10 mouse cellular contexts compared by ENCODE assay signal in genomic region chr13:111990913-111991534, GRCm38 (mm10).
A peak's percentile ranks its signal among the peaks of the same experiment; 100 is the strongest.
DNase-seq lines count a peak whose midpoint lies in the region; ATAC-seq and TF ChIP-seq lines count a peak whose summit lies in the region.
"Had no signal": no experiment of that assay in that cellular context is flagged by ENCODE, and none has a peak within 500 bp of the region (broad histone marks: within the 10 kb centered on the region; RNA-seq: fewer than 3 reads in every experiment).

No protein-coding gene starts in this region.

- peak overlapping the region; percentile 27 for H3K4me3 ChIP-seq in heart, embryonic 10.5 days
- no peak overlapping the region for H3K4me3 ChIP-seq in midbrain, embryonic 14.5 days (replicated peaks; ENCODE audit: low read depth, low read length)
- H3K4me3 ChIP-seq in midbrain, embryonic 11.5 days (ENCODE audit: low read depth, low read length), result no peak overlapping the region
- no peak overlapping the region for H3K4me3 ChIP-seq in hindbrain, postnatal 0 days (ENCODE audit: low read length)
- H3K4me3 ChIP-seq in stomach, postnatal 0 days (ENCODE audit: low read depth, low read length), result no peak overlapping the region
- H3K4me3 ChIP-seq: limb, embryonic 12.5 days; lung, embryonic 15.5 days had no signal

- peaks cover 13% of the 10 kb centered on the region for H3K4me1 ChIP-seq in heart, embryonic 10.5 days
- H3K4me1 ChIP-seq in midbrain, embryonic 14.5 days (ENCODE audit: control insufficient read depth, insufficient read depth, low read length), result no peaks in the 10 kb centered on the region
- 0 out of 2 replicates have a peak, but pooled peaks cover 2% of the 10 kb centered on the region for H3K4me1 ChIP-seq in midbrain, embryonic 11.5 days (ENCODE audit: control insufficient read depth, insufficient read depth, low read length)
- H3K4me1 ChIP-seq in hindbrain, postnatal 0 days (ENCODE audit: insufficient read depth, low read length), result 0 out of 2 replicates have a peak, but pooled peaks cover 4% of the 10 kb centered on the region
- H3K4me1 ChIP-seq in stomach, postnatal 0 days (replicated peaks; ENCODE audit: control insufficient read depth, insufficient read depth), result no peaks in the 10 kb centered on the region
- H3K4me1 ChIP-seq: limb, embryonic 12.5 days had no signal

- no peak for DNase-seq in heart, embryonic 10.5 days (ENCODE audit: low spot score)
- DNase-seq in heart, adult 8-10 months (ENCODE audit: low spot score), result no peak
- peak; percentile 51 for DNase-seq in midbrain, embryonic 14.5 days
- no peak for DNase-seq in midbrain, embryonic 11.5 days (ENCODE audit: low spot score, missing footprints)
- DNase-seq in hindbrain, postnatal 0 days (ENCODE audit: low spot score), result peak; percentile 29
- DNase-seq in stomach, postnatal 0 days (ENCODE audit: low spot score), result no peak
- no peak for DNase-seq in frontal cortex, postnatal 36 days (ENCODE audit: low spot score in 2 of 2)
- no peak for DNase-seq in kidney, postnatal 25 days

- H3K9me3 ChIP-seq in heart, embryonic 10.5 days, result no peaks in the 10 kb centered on the region
- H3K9me3 ChIP-seq in midbrain, embryonic 14.5 days (ENCODE audit: control insufficient read depth, low read length), result no peaks in the 10 kb centered on the region
- no peaks in the 10 kb centered on the region for H3K9me3 ChIP-seq in midbrain, embryonic 11.5 days (ENCODE audit: control insufficient read depth, low read length)
- H3K9me3 ChIP-seq in hindbrain, postnatal 0 days (ENCODE audit: low read length), result no peaks in the 10 kb centered on the region
- H3K9me3 ChIP-seq in stomach, postnatal 0 days (ENCODE audit: control insufficient read depth, low read length), result no peaks in the 10 kb centered on the region
- H3K9me3 ChIP-seq: limb, embryonic 12.5 days; lung, embryonic 15.5 days had no signal

- H3K4me2 ChIP-seq in midbrain, embryonic 14.5 days (ENCODE audit: low read length), result 0 out of 2 replicates have a peak overlapping the region, but pooled peaks have one; percentile 0
- no peak overlapping the region for H3K4me2 ChIP-seq in midbrain, embryonic 11.5 days
- no peak overlapping the region for H3K4me2 ChIP-seq in hindbrain, postnatal 0 days (ENCODE audit: low read depth, low read length)
- H3K4me2 ChIP-seq in stomach, postnatal 0 days (replicated peaks; ENCODE audit: low read depth), result no peak overlapping the region
- H3K4me2 ChIP-seq: limb, embryonic 12.5 days; lung, embryonic 15.5 days had no signal

- no peak for TF ChIP-seq CTCF in hindbrain, postnatal 0 days (IDR thresholded peaks at IDR 0.05; ENCODE audit: low read depth)
- no peak for TF ChIP-seq CTCF in stomach, postnatal 0 days (IDR thresholded peaks at IDR 0.05; ENCODE audit: low read depth)

- H3K36me3 ChIP-seq in heart, embryonic 10.5 days, result no peaks in the 10 kb centered on the region
- no peaks in the 10 kb centered on the region for H3K36me3 ChIP-seq in midbrain, embryonic 14.5 days (ENCODE audit: control insufficient read depth, insufficient read depth, low read length)
- H3K36me3 ChIP-seq in midbrain, embryonic 11.5 days (ENCODE audit: control insufficient read depth, insufficient read depth, low read length), result no peaks in the 10 kb centered on the region
- H3K36me3 ChIP-seq in hindbrain, postnatal 0 days (ENCODE audit: insufficient read depth, low read length), result no peaks in the 10 kb centered on the region
- no peaks in the 10 kb centered on the region for H3K36me3 ChIP-seq in stomach, postnatal 0 days (ENCODE audit: control insufficient read depth, insufficient read depth, low read length)
- H3K36me3 ChIP-seq: limb, embryonic 12.5 days; lung, embryonic 15.5 days had no signal

- no peak for TF ChIP-seq EP300 in stomach, postnatal 0 days (optimal IDR thresholded peaks at IDR 0.05)

- H3K27me3 ChIP-seq in heart, embryonic 10.5 days (ENCODE audit: insufficient read depth, poor library complexity, severe bottlenecking), result peaks cover 38% of the 10 kb centered on the region
- H3K27me3 ChIP-seq in midbrain, embryonic 14.5 days (ENCODE audit: control insufficient read depth, insufficient read depth, low read length), result no peaks in the 10 kb centered on the region
- no peaks in the 10 kb centered on the region for H3K27me3 ChIP-seq in midbrain, embryonic 11.5 days (ENCODE audit: control insufficient read depth, insufficient read depth, low read length)
- H3K27me3 ChIP-seq in hindbrain, postnatal 0 days (ENCODE audit: insufficient read depth, low read length), result no peaks in the 10 kb centered on the region
- H3K27me3 ChIP-seq in stomach, postnatal 0 days (ENCODE audit: control insufficient read depth, insufficient read depth, low read length), result no peaks in the 10 kb centered on the region

- no peak overlapping the region for H3K9ac ChIP-seq in midbrain, embryonic 14.5 days (replicated peaks; ENCODE audit: low read length)
- no peak overlapping the region for H3K9ac ChIP-seq in midbrain, embryonic 11.5 days (ENCODE audit: low read length)
- no peak overlapping the region for H3K9ac ChIP-seq in hindbrain, postnatal 0 days (replicated peaks; ENCODE audit: low read length)
- no peak overlapping the region for H3K9ac ChIP-seq in stomach, postnatal 0 days (ENCODE audit: low read length)
- H3K9ac ChIP-seq: limb, embryonic 12.5 days; lung, embryonic 15.5 days had no signal

- WGBS in heart, embryonic 10.5 days, result 16% methylated on average over 11 of the region's 11 CpGs
- 24% methylated on average over 11 of the region's 11 CpGs for WGBS in midbrain, embryonic 14.5 days
- 37% methylated on average over 11 of the region's 11 CpGs for WGBS in midbrain, embryonic 11.5 days
- WGBS in hindbrain, postnatal 0 days, result 19% methylated on average over 11 of the region's 11 CpGs
- WGBS in stomach, postnatal 0 days, result 43% methylated on average over 11 of the region's 11 CpGs

- no peak for ATAC-seq in midbrain, embryonic 14.5 days (ENCODE audit: low FRiP score, low TSS enrichment)
- no peak for ATAC-seq in midbrain, embryonic 11.5 days (ENCODE audit: low FRiP score)
- 0 out of 2 replicates have a peak, but pooled peaks have one; percentile 47 for ATAC-seq in hindbrain, postnatal 0 days
- ATAC-seq in stomach, postnatal 0 days (ENCODE audit: low FRiP score, low TSS enrichment), result no peak

- H3K27ac ChIP-seq in heart, embryonic 10.5 days, result no peak overlapping the region
- no peak overlapping the region; the same call in 1 of the 2 replicates for H3K27ac ChIP-seq in midbrain, embryonic 14.5 days (replicated peaks; ENCODE audit: low read depth, low read length)
- no peak overlapping the region for H3K27ac ChIP-seq in midbrain, embryonic 11.5 days (ENCODE audit: low read depth, low read length)
- H3K27ac ChIP-seq in hindbrain, postnatal 0 days, result no peak overlapping the region
- no peak overlapping the region for H3K27ac ChIP-seq in stomach, postnatal 0 days (replicated peaks)
- H3K27ac ChIP-seq: limb, embryonic 12.5 days; lung, embryonic 15.5 days had no signal

Comparison
In these comparisons a context has a peak if more than half of its experiments do, and no peak if none do; other contexts are left out.
1. DNase-seq: peak in midbrain, embryonic 14.5 days (single experiment) and hindbrain, postnatal 0 days (single experiment); none in heart, embryonic 10.5 days (single experiment), heart, adult 8-10 months (single experiment), midbrain, embryonic 11.5 days (single experiment), stomach, postnatal 0 days (single experiment), frontal cortex, postnatal 36 days (0 of 2) and kidney, postnatal 25 days (0 of 2).